Mouse (Mus musculus) urinary bladder, postnatal 0 days (tissue): ENCODE data around the gene Gm3667. TPM values are rescaled to one million over a fixed set of nuclear protein-coding genes. Genes with fewer than 3 reads are reported as not detected.

ENCODE experiments used
- polyA plus RNA-seq: library from polyadenylated mRNA; unstranded; fragments of >200 nt; fragmentation: Nextera tagmentation; extraction: Ambion mirVana; gene quantifications from 2 replicates; pipeline ENCODE4 v1.2.1, GENCODE M21; 2015

The Gm3667 gene
- 1.7 and 2.0 TPM in 2 replicates for polyA plus RNA-seq

GRCm38 (mm10) chr14:6889521-6890012 is at the start of gene Gm3667:
TSS of gene Gm3667 (minus strand) at chr14:6889962.

GRCm38 (mm10) chr14:6840211-6840610 is 49.6 kb downstream of the Gm3667 start, which contains the start of gene Gm3642:
TSS of gene Gm3642 (minus strand) at chr14:6840311.

Other genes with a start within 250 kb of the Gm3667 start
- gene Gm10251, start 205.8 kb downstream of the Gm3667 start, polyA plus RNA-seq, result not detected in 2 replicates
- gene Gm8050, start 169.7 kb downstream of the Gm3667 start, polyA plus RNA-seq, result not detected in 2 replicates
- gene Gm3636, start 147.6 kb downstream of the Gm3667 start, polyA plus RNA-seq, result 2.6 and 3.8 TPM in 2 replicates
- gene Gm8362, start 115.6 kb downstream of the Gm3667 start, polyA plus RNA-seq, result not detected in 2 replicates
- not detected in 2 replicates for gene Gm3642, start 49.7 kb downstream of the Gm3667 start, polyA plus RNA-seq
- not detected in 2 replicates for gene Gm6356, start 83.9 kb upstream of the Gm3667 start, polyA plus RNA-seq
- 0.23 TPM in 1 of 2 replicates, not detected in the other for gene Gm10406, start 137.5 kb upstream of the Gm3667 start, polyA plus RNA-seq
- gene Gm3685, start 155.0 kb upstream of the Gm3667 start, polyA plus RNA-seq, result not detected in 2 replicates
- 2.5 TPM in 2 replicates for gene Gm3696, start 210.7 kb upstream of the Gm3667 start, polyA plus RNA-seq
- not detected in 2 replicates for gene Gm6676, start 235.4 kb upstream of the Gm3667 start, polyA plus RNA-seq